Mouse (Mus musculus): ENCODE data around the gene Dnajc10.

- peak; percentile 82 for TF ChIP-seq CTCF (IDR thresholded peaks at IDR 0.05; ENCODE audit: low read depth)
- no peak for TF ChIP-seq EP300 (optimal IDR thresholded peaks at IDR 0.05)
These were observed 47.2 kb upstream of the Dnajc10 start for GRCm38 (mm10) chr2:80268053-80268452.

All from stomach, postnatal 0 days (tissue).